Mouse (Mus musculus) stomach, postnatal 0 days (tissue): ENCODE data around the gene 4931428F04Rik.

Experiments used
- CTCF ChIP-seq: IDR thresholded peaks from 2 replicates; pipeline ENCODE4 v1.5.1; 2016; ENCODE audit warnings: antibody characterized with exemption, low read depth, mild to moderate bottlenecking, moderate library complexity
- EP300 ChIP-seq: optimal IDR thresholded peaks from 2 replicates; pipeline ENCODE3; 2016; ENCODE audit warnings: antibody characterized with exemption

- TF ChIP-seq CTCF (no peak), EP300 (no peak)
Observed at GRCm38 (mm10) chr8:105304325-105305210, 14.9 kb upstream of the 4931428F04Rik start.
